Mouse (Mus musculus): ENCODE measurements around the gene Slc15a3. TPM values are rescaled to one million over a fixed set of nuclear protein-coding genes. Genes with fewer than 3 reads are reported as not detected.

The Slc15a3 gene
- 0.42 and 0.46 TPM in 2 replicates for polyA plus RNA-seq (2015; fragmentation: Nextera tagmentation; extraction: Ambion mirVana)

DNA sequence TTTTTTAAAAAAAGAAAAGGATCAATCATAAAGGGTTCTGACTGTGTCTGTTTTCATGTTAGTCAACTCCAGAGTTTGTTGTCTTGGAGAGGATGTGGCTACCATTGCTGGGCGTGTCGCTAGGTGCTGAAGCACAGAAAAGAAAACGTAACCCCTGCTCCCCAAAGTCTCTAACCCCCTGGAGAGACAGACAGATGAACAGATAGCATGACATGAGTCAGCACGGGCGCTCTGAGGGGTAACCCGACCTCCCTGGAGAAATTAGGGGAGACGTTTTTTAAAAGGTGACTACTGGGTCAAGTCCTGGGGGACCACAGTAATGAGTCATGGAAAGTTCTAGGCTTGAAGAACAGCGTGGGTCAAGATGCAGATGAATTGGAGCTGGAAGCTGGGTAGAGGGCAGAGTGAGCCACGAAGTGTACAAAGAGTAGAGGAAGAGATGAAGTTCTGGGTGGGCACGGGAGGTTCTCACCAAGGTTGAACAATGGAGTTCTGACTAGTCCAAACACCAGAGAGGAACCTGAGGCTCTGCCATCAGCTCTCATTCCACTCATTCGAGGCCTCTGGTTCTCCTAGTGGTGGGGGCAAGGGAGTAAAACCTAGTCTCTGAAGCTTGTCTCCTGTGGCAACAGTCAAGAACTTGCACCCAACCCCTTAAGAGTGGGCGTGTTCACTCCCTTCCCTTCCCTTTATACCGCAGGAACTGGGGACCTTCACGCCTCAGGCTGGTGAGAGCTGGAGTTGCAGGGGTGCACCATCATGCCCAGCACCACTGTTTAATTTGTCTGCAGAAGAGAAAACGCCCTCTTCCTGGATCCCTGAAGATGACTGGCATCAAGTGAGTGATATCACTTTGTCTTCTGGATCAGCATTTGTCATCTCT lies at the start of gene Slc15a3:
Gene Slc15a3 (plus strand): TSS at position 718 of the 883 bp plus-strand sequence.
- no peak within 1 kb of the TSS for H3K4me3 ChIP-seq
- H3K4me1 ChIP-seq = 0 out of 2 replicates have a peak, but pooled peaks cover 3% of the 10 kb centered on the region
- H3K27ac ChIP-seq = no peak within 1 kb of the TSS
- H3K36me3 ChIP-seq = no peaks in the 10 kb centered on the region
- H3K27me3 ChIP-seq = no peaks in the 10 kb centered on the region
- ATAC-seq (ENCODE audit: borderline replicate concordance, extremely low read depth, low FRiP score, low TSS enrichment) = no peak
- no peak within 1 kb of the TSS for H3K9ac ChIP-seq
- no peaks in the 10 kb centered on the region for H3K9me3 ChIP-seq
- H3K4me2 ChIP-seq = no peak within 1 kb of the TSS
- whole genome bisulfite sequencing = 68% methylated on average over 15 of the region's 15 CpGs

DNA sequence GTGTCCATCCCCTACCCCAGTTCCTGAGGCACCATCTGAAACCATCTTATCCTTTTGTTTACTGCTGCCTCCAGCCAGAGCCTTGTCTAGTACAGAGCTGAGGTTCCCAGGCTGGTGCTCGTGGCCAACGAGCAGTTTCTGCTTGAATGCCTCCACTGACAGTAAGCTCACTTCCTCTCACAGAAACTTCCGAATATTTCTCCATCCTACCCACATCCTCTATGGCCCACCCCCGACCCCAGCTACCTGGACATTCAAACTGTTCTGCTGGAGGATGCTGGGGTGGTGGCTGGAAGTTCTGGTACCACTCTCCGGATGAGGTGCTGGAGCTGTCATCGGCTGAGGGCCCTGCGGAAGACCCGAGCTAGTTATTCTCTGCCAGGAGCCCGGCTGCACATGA lies 49.2 kb upstream of the Slc15a3 start:
- H3K4me2 ChIP-seq = no peak overlapping the region
- H3K9ac ChIP-seq = no peak overlapping the region
- H3K36me3 ChIP-seq = no peaks in the 10 kb centered on the region
- WGBS = 70% methylated on average over 9 of the region's 9 CpGs
- no peaks in the 10 kb centered on the region for H3K27me3 ChIP-seq
- no peak overlapping the region for H3K27ac ChIP-seq
- no peaks in the 10 kb centered on the region for H3K4me1 ChIP-seq
- H3K4me3 ChIP-seq = no peak overlapping the region
- ATAC-seq (ENCODE audit: borderline replicate concordance, extremely low read depth, low FRiP score, low TSS enrichment) = no peak
- no peaks in the 10 kb centered on the region for H3K9me3 ChIP-seq

DNA sequence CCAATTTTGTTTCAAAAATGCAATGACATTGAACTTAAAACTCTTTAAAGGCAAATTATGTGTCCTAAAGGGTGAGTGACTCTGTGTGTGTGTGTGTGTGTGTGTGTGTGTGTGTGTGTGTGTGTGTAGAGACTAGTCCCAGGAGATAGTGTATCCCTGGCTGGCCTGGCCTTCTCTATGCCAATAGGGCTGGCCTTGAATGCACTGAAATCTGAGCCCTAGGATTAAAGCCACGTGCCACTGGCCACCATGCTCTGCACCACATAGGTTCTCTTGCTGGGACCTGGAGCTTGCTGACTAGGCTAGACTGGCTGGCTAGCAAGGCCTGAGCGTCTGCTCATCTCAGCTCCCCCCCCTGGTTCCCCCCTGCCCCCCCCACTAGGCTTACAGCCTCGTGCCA lies 46.5 kb upstream of the Slc15a3 start:
- Histone ChIP-seq H3K9me3 (no peaks in the 10 kb centered on the region), H3K4me3 (no peak overlapping the region), H3K27me3 (no peaks in the 10 kb centered on the region), H3K27ac (no peak overlapping the region), H3K36me3 (no peaks in the 10 kb centered on the region), H3K9ac (no peak overlapping the region), H3K4me2 (no peak overlapping the region), H3K4me1 (no peaks in the 10 kb centered on the region)
- ATAC-seq (ENCODE audit: borderline replicate concordance, extremely low read depth, low FRiP score, low TSS enrichment) = no peak
- 45% methylated on average over 3 of the region's 3 CpGs for WGBS

DNA sequence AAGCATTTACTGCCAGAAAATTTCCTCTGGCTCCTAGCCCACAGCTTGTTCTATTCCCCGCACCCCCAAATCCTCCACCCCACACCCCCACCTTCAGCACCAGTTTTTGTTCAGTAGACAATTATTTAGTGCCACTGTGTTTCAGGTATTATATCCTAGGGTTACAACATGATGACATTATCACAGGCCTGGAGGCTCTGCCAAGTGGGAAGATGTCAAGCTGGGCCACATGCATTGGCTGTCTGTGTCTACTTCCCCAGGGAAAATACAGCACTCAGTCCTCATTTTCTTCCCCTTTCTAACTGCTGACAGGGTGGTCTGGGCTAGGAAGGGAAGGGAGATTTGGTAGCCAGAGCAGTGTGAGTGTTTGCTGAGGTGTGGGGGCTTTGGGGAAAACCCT lies 44.6 kb upstream of the Slc15a3 start:
- no peaks in the 10 kb centered on the region for H3K9me3 ChIP-seq
- no peak overlapping the region for H3K4me3 ChIP-seq
- WGBS = 30% methylated on average over 1 of the region's 1 CpGs
- no peak overlapping the region for H3K27ac ChIP-seq
- no peak for ATAC-seq (ENCODE audit: borderline replicate concordance, extremely low read depth, low FRiP score, low TSS enrichment)
- no peak overlapping the region for H3K4me2 ChIP-seq
- no peaks in the 10 kb centered on the region for H3K4me1 ChIP-seq
- no peaks in the 10 kb centered on the region for H3K36me3 ChIP-seq
- H3K27me3 ChIP-seq = no peaks in the 10 kb centered on the region
- no peak overlapping the region for H3K9ac ChIP-seq

DNA sequence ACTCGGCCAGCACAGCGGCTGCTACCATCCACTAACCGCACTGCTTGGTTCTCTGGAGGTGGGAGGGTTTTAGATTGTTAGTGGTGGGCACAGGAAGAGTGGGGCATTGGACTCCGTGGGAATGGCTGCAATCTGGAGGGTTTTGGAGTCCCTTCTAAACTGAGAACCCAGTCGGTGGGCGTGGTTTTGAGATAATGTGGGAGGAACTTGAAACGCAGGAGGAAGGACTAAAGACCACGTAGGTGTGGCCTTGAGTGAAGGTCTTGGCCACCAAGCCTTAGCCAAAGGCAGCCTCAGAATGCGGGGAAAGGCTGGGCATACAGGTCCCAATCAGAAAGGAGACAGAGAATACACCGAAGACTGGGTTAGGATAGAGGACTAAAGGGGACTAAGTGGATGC lies 41.0 kb upstream of the Slc15a3 start:
- Histone ChIP-seq H3K4me2 (no peak overlapping the region), H3K27ac (no peak overlapping the region), H3K4me1 (no peaks in the 10 kb centered on the region), H3K9ac (no peak overlapping the region), H3K36me3 (no peaks in the 10 kb centered on the region), H3K4me3 (no peak overlapping the region), H3K9me3 (no peaks in the 10 kb centered on the region), H3K27me3 (no peaks in the 10 kb centered on the region)
- 63% methylated on average over 10 of the region's 10 CpGs for WGBS
- no peak for ATAC-seq (ENCODE audit: borderline replicate concordance, extremely low read depth, low FRiP score, low TSS enrichment)

DNA sequence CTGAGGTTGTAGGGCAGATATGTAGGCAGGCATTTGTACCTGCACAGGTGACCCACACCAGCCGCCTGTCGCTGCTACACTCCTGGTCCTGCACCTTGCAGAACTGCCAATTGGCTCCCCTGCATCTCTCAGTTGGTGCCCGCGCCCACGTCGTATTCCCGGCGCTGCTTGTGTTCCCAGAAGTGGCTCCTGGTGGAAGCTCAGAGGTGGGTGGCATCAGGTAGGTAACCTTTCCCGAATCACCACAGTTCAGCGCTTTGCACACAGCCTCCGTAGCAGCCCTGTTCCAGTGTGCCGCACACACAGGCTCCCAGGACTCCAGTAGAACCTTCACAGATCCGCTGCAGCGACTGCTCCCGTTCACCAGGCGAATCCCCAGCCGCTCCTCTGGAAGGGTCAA lies 40.4 kb upstream of the Slc15a3 start:
- H3K9me3 ChIP-seq = no peaks in the 10 kb centered on the region
- no peak overlapping the region for H3K9ac ChIP-seq
- ATAC-seq (ENCODE audit: borderline replicate concordance, extremely low read depth, low FRiP score, low TSS enrichment) = no peak
- H3K4me3 ChIP-seq = no peak overlapping the region
- H3K4me1 ChIP-seq = no peaks in the 10 kb centered on the region
- WGBS = 87% methylated on average over 17 of the region's 17 CpGs
- no peak overlapping the region for H3K27ac ChIP-seq
- no peak overlapping the region for H3K4me2 ChIP-seq
- no peaks in the 10 kb centered on the region for H3K36me3 ChIP-seq
- H3K27me3 ChIP-seq = no peaks in the 10 kb centered on the region

DNA sequence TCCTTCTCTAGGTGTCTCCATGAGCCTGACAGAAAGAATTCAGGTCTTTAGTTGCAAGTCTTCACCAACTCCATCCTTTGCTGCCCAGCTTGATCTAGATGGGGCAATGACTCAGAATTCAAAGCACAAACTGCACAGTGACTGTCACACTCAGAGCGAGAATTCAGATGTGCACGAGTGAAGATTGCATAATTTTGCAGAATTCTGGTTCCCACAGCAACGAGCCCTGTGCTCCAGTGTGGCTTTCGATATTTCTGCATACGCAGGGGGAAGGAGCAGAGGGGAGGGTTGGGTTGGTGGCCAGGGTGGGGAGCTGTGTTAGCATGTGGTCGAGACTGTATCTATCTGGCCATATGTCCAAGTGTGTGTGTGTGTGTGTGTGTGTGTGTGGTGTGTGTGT lies 38.5 kb upstream of the Slc15a3 start:
- WGBS = 50% methylated on average over 6 of the region's 6 CpGs
- Histone ChIP-seq H3K36me3 (no peaks in the 10 kb centered on the region), H3K4me1 (no peaks in the 10 kb centered on the region), H3K27me3 (no peaks in the 10 kb centered on the region), H3K4me3 (no peak overlapping the region), H3K4me2 (no peak overlapping the region), H3K27ac (no peak overlapping the region), H3K9me3 (no peaks in the 10 kb centered on the region), H3K9ac (no peak overlapping the region)
- ATAC-seq (ENCODE audit: borderline replicate concordance, extremely low read depth, low FRiP score, low TSS enrichment) = no peak

DNA sequence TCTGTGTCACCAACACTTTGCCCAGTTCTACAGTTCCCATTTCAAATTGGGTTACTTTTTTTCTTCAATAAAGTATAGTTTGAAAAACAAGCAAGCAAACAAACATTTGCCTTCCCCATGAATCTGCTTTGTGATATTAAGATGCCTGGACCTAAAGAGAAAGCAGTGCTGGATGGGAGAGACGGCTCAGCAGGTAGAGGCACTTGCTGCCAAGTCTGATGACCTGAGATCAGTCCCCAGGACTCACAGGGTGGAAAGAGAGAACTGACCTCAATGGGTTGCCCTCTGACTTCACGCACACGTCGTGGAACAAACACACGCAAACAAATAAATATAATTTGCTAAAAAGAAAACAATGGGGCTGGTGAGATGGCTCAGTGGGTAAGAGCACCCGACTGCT lies 37.6 kb upstream of the Slc15a3 start:
- Histone ChIP-seq H3K27me3 (no peaks in the 10 kb centered on the region), H3K4me2 (no peak overlapping the region), H3K9ac (no peak overlapping the region), H3K36me3 (no peaks in the 10 kb centered on the region), H3K4me3 (no peak overlapping the region), H3K9me3 (no peaks in the 10 kb centered on the region), H3K4me1 (no peaks in the 10 kb centered on the region), H3K27ac (no peak overlapping the region)
- 77% methylated on average over 6 of the region's 6 CpGs for WGBS
- ATAC-seq (ENCODE audit: borderline replicate concordance, extremely low read depth, low FRiP score, low TSS enrichment) = no peak

DNA sequence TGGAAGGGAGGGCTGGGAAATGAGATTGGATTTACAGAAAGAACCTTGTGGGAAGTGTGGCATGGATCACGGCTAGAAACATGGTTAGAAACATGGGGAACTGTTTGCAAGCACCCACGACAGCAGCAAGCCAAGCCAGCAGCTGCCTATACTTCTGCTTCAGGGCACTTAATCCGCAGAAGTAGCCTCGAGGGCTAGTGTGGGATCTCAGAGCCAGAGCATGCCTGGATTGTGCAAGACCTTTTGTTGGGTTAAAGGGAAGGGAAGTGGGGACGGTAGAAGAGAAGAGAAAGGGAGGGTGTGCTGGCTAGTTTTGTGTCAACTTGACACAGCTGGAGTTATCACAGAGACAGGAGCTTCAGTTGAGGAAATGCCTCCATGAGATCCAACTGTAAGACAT lies 35.8 kb upstream of the Slc15a3 start:
- Histone ChIP-seq H3K4me3 (no peak overlapping the region), H3K9ac (no peak overlapping the region)
- WGBS = 63% methylated on average over 5 of the region's 5 CpGs

DNA sequence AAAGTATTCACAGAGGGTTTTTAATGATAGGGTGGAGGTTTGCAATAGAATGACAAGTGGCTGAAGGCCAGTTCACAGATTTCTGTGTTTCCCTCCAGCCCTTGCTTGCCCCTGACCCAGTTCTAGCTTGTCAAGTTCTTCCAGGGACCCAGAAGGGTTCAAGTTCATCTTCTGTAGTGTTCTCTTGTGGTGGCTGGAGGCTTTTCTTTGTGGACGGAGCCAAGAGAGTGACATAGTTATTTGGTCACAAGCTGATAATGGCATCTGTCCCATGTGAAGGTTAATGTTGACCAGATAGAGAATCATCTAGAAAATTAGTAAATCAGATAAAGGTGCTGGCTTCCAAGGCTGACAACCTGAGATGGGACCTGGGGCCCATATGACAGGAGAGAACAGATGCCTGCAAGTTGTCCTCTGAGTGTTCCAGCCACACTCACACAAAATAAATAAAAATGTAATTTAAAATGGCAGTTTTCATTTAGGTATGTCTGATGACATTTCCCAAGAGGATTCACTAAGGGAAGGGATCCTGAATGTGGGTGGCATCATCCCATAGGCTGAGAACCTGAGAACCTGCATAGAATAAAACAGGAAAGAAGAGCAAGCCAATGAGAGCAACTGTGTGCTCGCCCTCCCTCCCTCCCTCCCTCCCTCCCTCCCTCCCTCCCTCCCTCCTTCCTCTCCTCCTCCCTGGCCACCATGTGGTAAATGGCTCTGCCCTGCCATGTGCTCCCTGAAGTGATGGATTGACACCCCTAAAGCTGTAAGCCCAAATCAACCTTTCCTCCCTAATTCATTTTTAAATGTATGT lies 34.5 kb upstream of the Slc15a3 start:
- Histone ChIP-seq H3K36me3 (no peaks in the 10 kb centered on the region), H3K27ac (no peak overlapping the region), H3K4me2 (no peak overlapping the region), H3K9me3 (no peaks in the 10 kb centered on the region), H3K27me3 (no peaks in the 10 kb centered on the region), H3K4me3 (no peak overlapping the region), H3K4me1 (peaks cover 6% of the 10 kb centered on the region; the same call in 1 of the 2 replicates), H3K9ac (no peak overlapping the region)
- WGBS = 90% methylated on average over 1 of the region's 2 CpGs
- ATAC-seq (ENCODE audit: borderline replicate concordance, extremely low read depth, low FRiP score, low TSS enrichment) = no peak

More for the DNA sequence above, 35.8 kb upstream of the Slc15a3 start:
- Histone ChIP-seq H3K36me3 (no peaks in the 10 kb centered on the region), H3K4me1 (no peaks in the 10 kb centered on the region), H3K27me3 (no peaks in the 10 kb centered on the region), H3K9me3 (no peaks in the 10 kb centered on the region), H3K27ac (no peak overlapping the region), H3K4me2 (no peak overlapping the region)
- ATAC-seq (ENCODE audit: borderline replicate concordance, extremely low read depth, low FRiP score, low TSS enrichment) = no peak

DNA sequence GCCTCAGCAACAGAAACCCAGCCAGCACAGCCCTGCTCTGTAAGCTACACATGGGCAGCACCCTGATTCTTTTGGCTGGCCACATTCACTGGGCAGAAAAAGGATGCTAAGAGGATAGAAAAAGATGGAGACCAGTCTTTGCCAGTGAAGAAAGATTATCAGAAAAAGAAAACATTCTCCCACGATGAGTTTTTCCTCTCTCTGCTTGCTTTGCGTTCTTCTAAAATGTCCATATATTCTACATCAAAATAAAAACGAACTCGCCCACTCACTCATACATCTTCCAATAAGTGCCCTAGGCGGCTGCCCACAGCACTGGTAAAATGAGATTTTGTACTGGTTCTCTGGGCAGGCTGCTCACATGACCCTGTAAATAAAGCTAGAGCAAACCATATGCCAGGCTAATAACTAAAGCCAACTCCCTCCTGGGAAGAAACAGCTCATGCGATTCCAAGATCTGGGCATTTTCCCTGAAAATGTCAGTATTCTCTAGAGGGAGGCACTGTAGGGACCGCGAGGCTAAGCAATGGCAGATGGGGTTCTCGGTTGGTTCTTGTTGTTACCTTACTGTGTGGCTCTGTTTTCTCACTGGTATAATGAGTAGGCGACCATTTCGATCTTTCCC lies 33.8 kb upstream of the Slc15a3 start:
- Histone ChIP-seq H3K9ac (no peak overlapping the region), H3K9me3 (no peaks in the 10 kb centered on the region), H3K27ac (no peak overlapping the region), H3K36me3 (no peaks in the 10 kb centered on the region), H3K4me2 (no peak overlapping the region), H3K27me3 (no peaks in the 10 kb centered on the region), H3K4me1 (peaks cover 12% of the 10 kb centered on the region; the same call in 1 of the 2 replicates), H3K4me3 (no peak overlapping the region)
- 87% methylated on average over 11 of the region's 11 CpGs for WGBS
- ATAC-seq (ENCODE audit: borderline replicate concordance, extremely low read depth, low FRiP score, low TSS enrichment) = no peak

Data from lung, embryonic 15.5 days (tissue).